In genomic region chr6:31398431-31399205, GRCm38 (mm10) we compare ENCODE assay signal across 8 mouse cellular contexts. TPM values are rescaled to one million over a fixed set of nuclear protein-coding genes. Genes with fewer than 3 reads are reported as not detected.
DNase-seq lines count a peak whose midpoint lies in the region; ATAC-seq and TF ChIP-seq lines count a peak whose summit lies in the region.

Gene Mkln1 (plus strand): TSS chr6:31398735.

- peak within 1 kb of the TSS; percentile 95 for H3K4me2 ChIP-seq in heart, embryonic 13.5 days
- peak within 1 kb of the TSS; percentile 87 for H3K4me2 ChIP-seq in liver, embryonic 12.5 days
- H3K4me2 ChIP-seq in stomach, embryonic 15.5 days: peak within 1 kb of the TSS; percentile 70

- H3K9me3 ChIP-seq in heart, embryonic 13.5 days: no peaks in the 10 kb centered on the region
- no peaks in the 10 kb centered on the region for H3K9me3 ChIP-seq in liver, embryonic 12.5 days (replicated peaks)
- H3K9me3 ChIP-seq in stomach, embryonic 15.5 days: no peaks in the 10 kb centered on the region

- H3K27ac ChIP-seq in heart, embryonic 13.5 days (replicated peaks): peak within 1 kb of the TSS; percentile 95
- H3K27ac ChIP-seq in liver, embryonic 12.5 days: peak within 1 kb of the TSS; percentile 92
- peak within 1 kb of the TSS; percentile 93 for H3K27ac ChIP-seq in stomach, embryonic 15.5 days

- no peaks in the 10 kb centered on the region for H3K36me3 ChIP-seq in C2C12 (ENCODE audit: control insufficient read depth, insufficient read depth)
- H3K36me3 ChIP-seq in heart, embryonic 13.5 days: no peaks in the 10 kb centered on the region
- H3K36me3 ChIP-seq in liver, embryonic 12.5 days: 0 out of 2 replicates have a peak, but pooled peaks cover 3% of the 10 kb centered on the region
- no peaks in the 10 kb centered on the region for H3K36me3 ChIP-seq in stomach, embryonic 15.5 days

- peak within 1 kb of the TSS; percentile 67 for H3K4me3 ChIP-seq in C2C12 (ENCODE audit: insufficient read depth, poor library complexity, severe bottlenecking)
- peak within 1 kb of the TSS; percentile 97 for H3K4me3 ChIP-seq in heart, embryonic 13.5 days
- H3K4me3 ChIP-seq in liver, embryonic 12.5 days: peak within 1 kb of the TSS; percentile 99
- peak within 1 kb of the TSS; percentile 95 for H3K4me3 ChIP-seq in stomach, embryonic 15.5 days (replicated peaks)

- peaks cover 38% of the 10 kb centered on the region for H3K4me1 ChIP-seq in heart, embryonic 13.5 days
- H3K4me1 ChIP-seq in liver, embryonic 12.5 days: peaks cover 64% of the 10 kb centered on the region
- H3K4me1 ChIP-seq in stomach, embryonic 15.5 days: peaks cover 16% of the 10 kb centered on the region

- peaks cover 50% of the 10 kb centered on the region for H3K79me2 ChIP-seq in C2C12 (ENCODE audit: control insufficient read depth, insufficient read depth)

- H3K27me3 ChIP-seq in C2C12 (ENCODE audit: control insufficient read depth, insufficient read depth, insufficient read length): no peaks in the 10 kb centered on the region
- no peaks in the 10 kb centered on the region for H3K27me3 ChIP-seq in heart, embryonic 13.5 days (replicated peaks)
- H3K27me3 ChIP-seq in liver, embryonic 12.5 days (replicated peaks): no peaks in the 10 kb centered on the region
- no peaks in the 10 kb centered on the region for H3K27me3 ChIP-seq in stomach, embryonic 15.5 days (replicated peaks)

- ATAC-seq in erythroid progenitor cell, adult 5-6 weeks (replicated peaks; ENCODE audit: low FRiP score, poor library complexity, severe bottlenecking): peak; percentile 91
- peak; percentile 93 for ATAC-seq in heart, embryonic 13.5 days (ENCODE audit: extremely low read depth, insufficient number of reproducible peaks, low FRiP score, low TSS enrichment)
- ATAC-seq in liver, embryonic 12.5 days: peak; percentile 96
- ATAC-seq in stomach, embryonic 15.5 days (ENCODE audit: insufficient read depth, low FRiP score, low read depth): peak; percentile 98

- peaks cover 42% of the 10 kb centered on the region for H3K79me3 ChIP-seq in C2C12 (ENCODE audit: low read depth)

- H3ac ChIP-seq in C2C12 (ENCODE audit: control insufficient read depth, insufficient read length, low read depth): peak within 1 kb of the TSS; percentile 72

- TF ChIP-seq CTCF in C2C12 (IDR thresholded peaks at IDR 0.05; ENCODE audit: control insufficient read depth, insufficient read depth, insufficient read length): no peak

- H3K9ac ChIP-seq in heart, embryonic 13.5 days: peak within 1 kb of the TSS; percentile 99
- peak within 1 kb of the TSS; percentile 100 for H3K9ac ChIP-seq in liver, embryonic 12.5 days
- H3K9ac ChIP-seq in stomach, embryonic 15.5 days: peak within 1 kb of the TSS; percentile 99

- DNase-seq in brain, embryonic 18.5 days (ENCODE audit: low read depth, low spot score): peak; percentile 77
- peak; percentile 95 for DNase-seq in kidney, postnatal 10 days
- DNase-seq in natural killer cell, adult 2 months (ENCODE audit: low spot score in 2 of 2): peak; percentile 63 to 76

- under 1% methylated on average over 51 of the region's 65 CpGs for WGBS in heart, embryonic 13.5 days
- WGBS in liver, embryonic 12.5 days (ENCODE audit: insufficient replicate concordance): 2% methylated on average over 65 of the region's 65 CpGs
- WGBS in stomach, embryonic 15.5 days: under 1% methylated on average over 59 of the region's 65 CpGs

TF ChIP-seq in C2C12, 6 proteins besides CTCF, POLR2A, EP300 and RAD21:
- TF ChIP-seq CEBPB (IDR thresholded peaks at IDR 0.05; ENCODE audit: low read depth) (no peak), MYOG (IDR thresholded peaks at IDR 0.05; ENCODE audit: control insufficient read depth, extremely low read depth, insufficient read length) (no peak)

RNA-seq across cellular contexts. Expression of gene Mkln1, which starts in this region (rescaled TPM):
- 44.9 TPM for polyA plus RNA-seq in C2C12 (2012; fragmentation: generic; extraction: Trizol)
- 165 and 214 TPM in 2 replicates for total RNA-seq in erythroid progenitor cell, adult 5-6 weeks (2015; ENCODE audit: low replicate concordance)
- 218 and 225 TPM in 2 replicates for total RNA-seq in erythroid progenitor cell, adult 5-6 weeks (2017; ENCODE audit: low replicate concordance)
- 172 and 188 TPM in 2 replicates for polyA plus RNA-seq in heart, embryonic 13.5 days (2015; fragmentation: Nextera tagmentation; extraction: Ambion mirVana)
- 175 and 177 TPM in 2 replicates for polyA plus RNA-seq in liver, embryonic 12.5 days (2016; fragmentation: Nextera tagmentation; extraction: Ambion mirVana)
- polyA plus RNA-seq in stomach, embryonic 15.5 days (2015; fragmentation: Nextera tagmentation; extraction: Ambion mirVana): 165 and 178 TPM in 2 replicates

Comparison
In these comparisons a context has a peak if more than half of its experiments do, and no peak if none do; other contexts are left out.
1. Peak in every context shown above with its lines: DNase-seq, ATAC-seq, H3K4me3 ChIP-seq and H3K27ac ChIP-seq.